Mouse (Mus musculus): ENCODE measurements around the gene Larp6.

DNA sequence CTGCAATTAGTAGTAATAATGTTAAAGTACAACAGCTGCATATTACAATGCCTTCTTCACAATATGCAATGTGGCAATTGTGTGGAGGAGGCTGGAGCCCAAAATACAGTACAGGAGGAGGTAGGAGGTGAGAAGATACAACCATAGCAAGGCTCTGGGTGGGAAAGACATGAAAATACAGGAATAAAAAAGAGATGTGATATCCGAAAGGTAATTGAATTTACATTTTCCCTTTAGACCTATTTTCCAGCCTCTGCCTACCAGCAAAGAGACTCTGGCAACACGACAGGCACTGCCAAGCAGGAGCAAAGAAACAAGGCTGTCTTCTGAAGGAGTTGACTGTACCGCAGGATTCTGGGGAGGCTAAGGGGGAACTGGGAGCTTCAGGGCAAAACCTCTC, 6.9 kb downstream of the Larp6 start:
- TF ChIP-seq GATA1 (IDR thresholded peaks at IDR 0.05; ENCODE audit: low read length), result no peak
- TF ChIP-seq TAL1 (IDR thresholded peaks at IDR 0.05; ENCODE audit: low read length), result no peak

All from erythroblast, embryonic 14.5 days (primary cell).